Mouse (Mus musculus): Measurements from ENCODE around the gene Ift52.

GRCm38 (mm10) chr2:163054891-163055494, 37.8 kb downstream of the Ift52 start:
- TF ChIP-seq CTCF (IDR thresholded peaks at IDR 0.05) (no peak), EP300 (IDR thresholded peaks at IDR 0.05; ENCODE audit: insufficient read depth, low read depth, low read length) (no peak), POLR2A (IDR thresholded peaks at IDR 0.05; ENCODE audit: insufficient read depth, low read depth, low read length) (no peak)

Data from heart, adult 2 months (tissue).